ENCODE assay signal across 8 mouse cellular contexts in genomic region chrX:48383643-48384042, GRCm38 (mm10). TPM values are rescaled to one million over a fixed set of nuclear protein-coding genes. Genes with fewer than 3 reads are reported as not detected.
DNase-seq lines count a peak whose midpoint lies in the region; ATAC-seq and TF ChIP-seq lines count a peak whose summit lies in the region.

No protein-coding gene starts in this region.

- intact Hi-C loops in gastrocnemius, postnatal 36 days (cut with DNase I) = loop anchor here (5.0 kb wide), 1 partner anchor 101 kb away; no protein-coding TSS in a partner anchor

- peak; percentile 59 for TF ChIP-seq CTCF in cerebellum, adult 2 months (IDR thresholded peaks at IDR 0.05; ENCODE audit: borderline replicate concordance, insufficient read depth, low read depth, low read length)
- TF ChIP-seq CTCF in liver, embryonic 14.5 days (IDR thresholded peaks at IDR 0.05; ENCODE audit: low read depth) = peak; percentile 83

- no peak overlapping the region for H3K4me3 ChIP-seq in midbrain, embryonic 10.5 days
- H3K4me3 ChIP-seq in midbrain, embryonic 13.5 days (replicated peaks) = no peak overlapping the region
- H3K4me3 ChIP-seq in cerebellum, adult 2 months (replicated peaks; ENCODE audit: insufficient read depth, low read depth, low read length) = no peak overlapping the region
- H3K4me3 ChIP-seq in liver, embryonic 14.5 days (ENCODE audit: insufficient read depth in 1 of 2, low read depth in 2 of 2, low read length in 2 of 2) = no peak overlapping the region

- no peak for TF ChIP-seq POLR2A in cerebellum, adult 2 months (IDR thresholded peaks at IDR 0.05; ENCODE audit: borderline replicate concordance, insufficient read depth, low read length)

- no peaks in the 10 kb centered on the region for H3K9me3 ChIP-seq in midbrain, embryonic 10.5 days (replicated peaks)
- no peaks in the 10 kb centered on the region for H3K9me3 ChIP-seq in midbrain, embryonic 13.5 days
- no peaks in the 10 kb centered on the region for H3K9me3 ChIP-seq in liver, embryonic 14.5 days (ENCODE audit: control insufficient read depth, low read length)

- H3K27me3 ChIP-seq in midbrain, embryonic 10.5 days (ENCODE audit: low read depth, poor library complexity, severe bottlenecking) = no peaks in the 10 kb centered on the region
- no peaks in the 10 kb centered on the region for H3K27me3 ChIP-seq in midbrain, embryonic 13.5 days
- H3K27me3 ChIP-seq in cerebellum, adult 2 months (ENCODE audit: control insufficient read depth, insufficient read depth, low read length) = no peaks in the 10 kb centered on the region
- H3K27me3 ChIP-seq in liver, embryonic 14.5 days (ENCODE audit: control insufficient read depth, insufficient read depth, low read length) = no peaks in the 10 kb centered on the region

- no peak for ATAC-seq in midbrain, embryonic 13.5 days
- ATAC-seq in liver, embryonic 14.5 days (ENCODE audit: insufficient read depth) = no peak

- H3K27ac ChIP-seq in midbrain, embryonic 10.5 days (replicated peaks) = no peak overlapping the region
- no peak overlapping the region for H3K27ac ChIP-seq in midbrain, embryonic 13.5 days
- no peak overlapping the region for H3K27ac ChIP-seq in cerebellum, adult 2 months (ENCODE audit: insufficient read depth, low read length)
- no peak overlapping the region for H3K27ac ChIP-seq in liver, embryonic 14.5 days

- no peak for TF ChIP-seq EP300 in liver, embryonic 14.5 days (IDR thresholded peaks at IDR 0.05; ENCODE audit: low read depth)

- peaks cover 83% of the 10 kb centered on the region for H3K36me3 ChIP-seq in midbrain, embryonic 10.5 days
- peaks cover 52% of the 10 kb centered on the region for H3K36me3 ChIP-seq in midbrain, embryonic 13.5 days
- peaks cover 6% of the 10 kb centered on the region for H3K36me3 ChIP-seq in liver, embryonic 14.5 days (replicated peaks; ENCODE audit: control insufficient read depth, insufficient read depth, low read depth)

- H3K4me2 ChIP-seq in midbrain, embryonic 13.5 days (replicated peaks) = no peak overlapping the region
- no peak overlapping the region for H3K4me2 ChIP-seq in liver, embryonic 14.5 days (ENCODE audit: low read depth)

- no peak overlapping the region for H3K9ac ChIP-seq in midbrain, embryonic 13.5 days (replicated peaks)
- H3K9ac ChIP-seq in liver, embryonic 14.5 days (replicated peaks) = no peak overlapping the region

- 48% methylated on average over 7 of the region's 7 CpGs for WGBS in midbrain, embryonic 10.5 days
- WGBS in midbrain, embryonic 13.5 days = 49% methylated on average over 7 of the region's 7 CpGs
- 46% methylated on average over 7 of the region's 7 CpGs for WGBS in cerebellum, adult 2 months
- WGBS in liver, embryonic 14.5 days (ENCODE audit: insufficient replicate concordance) = 38% methylated on average over 7 of the region's 7 CpGs

- H3K4me1 ChIP-seq in midbrain, embryonic 10.5 days = peaks cover 7% of the 10 kb centered on the region
- peaks cover 5% of the 10 kb centered on the region for H3K4me1 ChIP-seq in midbrain, embryonic 13.5 days (replicated peaks)
- no peaks in the 10 kb centered on the region for H3K4me1 ChIP-seq in cerebellum, adult 2 months (ENCODE audit: control insufficient read depth, insufficient read depth, low read length)
- H3K4me1 ChIP-seq in liver, embryonic 14.5 days (replicated peaks; ENCODE audit: control insufficient read depth in 2 of 2, insufficient read depth in 2 of 2, low read length in 1 of 2) = no peaks in the 10 kb centered on the region

- peak; percentile 39 for DNase-seq in midbrain, embryonic 10.5 days (ENCODE audit: low spot score)
- peak; percentile 18 for DNase-seq in R1 (ENCODE audit: low read depth, low spot score)
- peak; percentile 19 to 49 for DNase-seq in cerebellum, adult 2 months
- DNase-seq in gastrocnemius, postnatal 36 days = peak; percentile 24 to 39
- DNase-seq in liver, embryonic 14.5 days (ENCODE audit: low read depth in 3 of 3, low spot score in 3 of 3) = no peak
- DNase-seq in right cerebral cortex, postnatal 14 days = peak; percentile 32
- no peak for DNase-seq in MN1 (ENCODE audit: low spot score)

RNA-seq across cellular contexts. Expression of gene Bcorl1, which starts 42.5 kb away (rescaled TPM):
- polyA plus RNA-seq in midbrain, embryonic 10.5 days (2016; fragmentation: Nextera tagmentation; extraction: Ambion mirVana) = 4.0 and 4.9 TPM in 2 replicates
- polyA plus RNA-seq in midbrain, embryonic 13.5 days (2015; fragmentation: Nextera tagmentation; extraction: Ambion mirVana) = 6.6 TPM in 2 replicates
- polyA plus RNA-seq in cerebellum, adult 2 months (2012; rRNA removed) = 6.7 and 7.7 TPM in 2 replicates
- 1 to 10 TPM; 6.8 to 7.2 TPM for total RNA-seq in gastrocnemius, postnatal 36 days (2021)
- polyA plus RNA-seq in liver, embryonic 14.5 days (2012; rRNA removed) = 2.1 and 2.3 TPM in 2 replicates
- 3.5 and 3.9 TPM in 2 replicates for polyA plus RNA-seq in liver, embryonic 14.5 days (2014; fragmentation: Nextera tagmentation; extraction: Ambion mirVana)

Comparison
In these comparisons a context has a peak if more than half of its experiments do, and no peak if none do; other contexts are left out.
1. DNase-seq: peak in midbrain, embryonic 10.5 days (single experiment), R1 (single experiment), cerebellum, adult 2 months (2 of 2), gastrocnemius, postnatal 36 days (2 of 2) and right cerebral cortex, postnatal 14 days (single experiment); none in liver, embryonic 14.5 days (0 of 3) and MN1 (single experiment).